Mouse (Mus musculus) ES-Bruce4 (cell line): ENCODE results near the gene Clk3.

Experiments used
- CTCF ChIP-seq: IDR thresholded peaks from one replicate; pipeline ENCODE4 v1.8.1; 2011; ENCODE audit warnings: low read depth, low read length
- POLR2A ChIP-seq: IDR thresholded peaks from one replicate; pipeline ENCODE4 v1.8.1; 2011; ENCODE audit warnings: low read length; ENCODE audit not compliant: insufficient read depth

GRCm38 (mm10) chr9:57733606-57734005, 32.1 kb downstream of the Clk3 start:
- TF ChIP-seq POLR2A (no peak), CTCF (no peak)
